In the genomic region with DNA sequence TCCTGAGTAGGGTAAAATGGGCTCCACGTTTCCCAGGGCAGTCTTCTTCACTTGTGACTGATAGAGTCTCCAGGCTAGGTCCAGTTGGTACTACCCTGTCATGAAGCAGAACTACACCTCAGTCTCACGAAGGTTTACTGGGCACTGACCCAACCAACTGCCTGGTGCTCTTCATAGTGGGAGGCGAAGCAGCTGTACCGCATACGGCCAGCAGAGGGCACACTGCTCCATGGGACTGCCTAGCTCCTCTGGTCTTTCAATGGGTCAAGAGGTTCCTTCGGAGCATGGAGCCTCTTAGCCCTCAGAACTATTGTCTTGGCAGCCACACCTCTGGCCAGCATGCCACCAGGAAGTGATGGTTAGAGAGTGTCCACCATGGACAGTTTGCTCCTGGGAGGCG, we compare ENCODE assay signal across 8 mouse cellular contexts. TPM values are rescaled to one million over a fixed set of nuclear protein-coding genes. Genes with fewer than 3 reads are reported as not detected.
A peak's percentile ranks its signal among the peaks of the same experiment; 100 is the strongest.
DNase-seq lines count a peak whose midpoint lies in the region; ATAC-seq lines count a peak whose summit lies in the region.

No protein-coding gene starts in this region.

- WGBS in embryonic facial prominence, embryonic 14.5 days = 12% methylated on average over 7 of the region's 7 CpGs

- H3K36me3 ChIP-seq in embryonic facial prominence, embryonic 14.5 days (ENCODE audit: control insufficient read depth, insufficient read depth, low read length) = no peaks in the 10 kb centered on the region

- H3K27ac ChIP-seq in embryonic facial prominence, embryonic 14.5 days (replicated peaks; ENCODE audit: low read depth, low read length) = no peak overlapping the region

- peak; percentile 72 to 76 for DNase-seq in adrenal gland, postnatal 4 days (ENCODE audit: low spot score in 2 of 2)
- peak; percentile 56 for DNase-seq in embryonic facial prominence, embryonic 14.5 days (ENCODE audit: low spot score)
- DNase-seq in heart, adult 9 months (ENCODE audit: low spot score in 2 of 2) = peak; percentile 71 to 85
- DNase-seq in kidney, postnatal 36 days = peak; percentile 92 to 95
- DNase-seq in lung, adult 18-20 months = peak; percentile 85 to 88
- DNase-seq in thymus, adult 18-20 months = peak; percentile 20 to 38

- H3K9me3 ChIP-seq in embryonic facial prominence, embryonic 14.5 days (ENCODE audit: control insufficient read depth, low read length) = no peaks in the 10 kb centered on the region

- H3K4me3 ChIP-seq in embryonic facial prominence, embryonic 14.5 days (ENCODE audit: low read depth, low read length) = no peak overlapping the region

- peak; percentile 56 for ATAC-seq in CD4-positive, CD25-positive, alpha-beta regulatory T cell, adult 4 months
- ATAC-seq in embryonic facial prominence, embryonic 14.5 days (ENCODE audit: low read depth) = peak; percentile 34; the same call in 1 of the 2 replicates
- ATAC-seq in neutrophil, adult 5-6 weeks (ENCODE audit: extremely low read depth, insufficient number of reproducible peaks, low FRiP score, poor library complexity, severe bottlenecking) = peak; percentile 47

- no peak overlapping the region for H3K9ac ChIP-seq in embryonic facial prominence, embryonic 14.5 days (ENCODE audit: low read depth, low read length)

- no peaks in the 10 kb centered on the region for H3K27me3 ChIP-seq in embryonic facial prominence, embryonic 14.5 days (replicated peaks; ENCODE audit: control insufficient read depth, insufficient read depth, low read length)

- no peaks in the 10 kb centered on the region for H3K4me1 ChIP-seq in embryonic facial prominence, embryonic 14.5 days (ENCODE audit: control insufficient read depth, insufficient read depth, low read length)

- no peak overlapping the region for H3K4me2 ChIP-seq in embryonic facial prominence, embryonic 14.5 days (ENCODE audit: low read depth, low read length)

RNA-seq across cellular contexts. Expression of gene Aspg, which starts 7.2 kb away (rescaled TPM):
- not detected for polyA plus RNA-seq in CD4-positive, CD25-positive, alpha-beta regulatory T cell, adult 4 months (2017; shearing (Covaris generic))
- total RNA-seq in adrenal gland, postnatal 4 days (2021) = 1 to 10 TPM; 1.6 to 3.5 TPM
- 1.4 and 2.6 TPM in 2 replicates for polyA plus RNA-seq in embryonic facial prominence, embryonic 14.5 days (2014; fragmentation: Nextera tagmentation; extraction: Ambion mirVana)
- total RNA-seq in neutrophil, adult 5-6 weeks (2017) = not detected in 2 replicates

RNA-seq across cellular contexts. Expression of gene Kif26a, which starts 32.3 kb away (rescaled TPM):
- not detected for polyA plus RNA-seq in CD4-positive, CD25-positive, alpha-beta regulatory T cell, adult 4 months (2017; shearing (Covaris generic))
- 10 to 100 TPM; 38.1 to 39.2 TPM for total RNA-seq in adrenal gland, postnatal 4 days (2021)
- 4.0 TPM in 2 replicates for polyA plus RNA-seq in embryonic facial prominence, embryonic 14.5 days (2014; fragmentation: Nextera tagmentation; extraction: Ambion mirVana)
- not detected in 2 replicates for total RNA-seq in neutrophil, adult 5-6 weeks (2017)

Comparison
In these comparisons a context has a peak if more than half of its experiments do, and no peak if none do; other contexts are left out.
1. DNase-seq: peak in every context shown above with its lines; median percentile 94 in kidney, postnatal 36 days; 86 in lung, adult 18-20 months; 78 in heart, adult 9 months; 74 in adrenal gland, postnatal 4 days; 56 in embryonic facial prominence, embryonic 14.5 days; 29 in thymus, adult 18-20 months.
2. RNA of gene Kif26a, which starts 32.3 kb away (total RNA-seq): 38.1 to 39.2 TPM in adrenal gland, postnatal 4 days; not detected in neutrophil, adult 5-6 weeks; every median in the first group is over 10 times any median in the second.
3. Peak in every context shown above with its lines, with median percentiles within 50 percentile points of each other: ATAC-seq.